Mouse (Mus musculus) naive thymus-derived CD4-positive, alpha-beta T cell, adult 2 months (primary cell): Measurements from ENCODE around the gene Adm2.

ENCODE experiments used
- DNase-seq: peaks from one replicate; pipeline ENCODE4 v3.0.0-alpha.2; 2011; ENCODE audit warnings: low read depth

The Adm2 gene

DNA sequence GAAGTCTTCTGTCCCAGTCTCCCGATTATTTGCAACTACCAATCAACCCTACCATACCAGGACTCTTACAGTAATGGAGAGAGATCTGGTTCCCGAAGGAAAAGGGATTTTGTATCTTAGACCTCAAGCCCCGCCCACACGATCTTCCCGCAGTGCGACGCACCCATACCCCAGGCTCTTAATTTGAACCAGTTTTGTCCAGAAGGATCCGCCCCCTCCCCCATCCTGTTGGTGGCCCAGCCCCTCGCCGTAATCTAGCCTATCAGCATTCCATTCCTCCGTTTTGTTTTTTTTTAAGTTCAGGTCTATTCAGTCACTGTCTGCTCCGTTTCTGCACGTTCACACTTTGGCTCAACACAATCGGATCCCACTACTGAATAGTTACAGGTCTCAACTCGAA, 33.9 kb downstream of the Adm2 start:
- peak; percentile 67 for DNase-seq

GRCm38 (mm10) chr15:89358784-89359183, 36.3 kb downstream of the Adm2 start:
- DNase-seq, result no peak

- DNase-seq, result no peak
Measured at GRCm38 (mm10) chr15:89363051-89363450, 40.5 kb downstream of the Adm2 start.

DNA sequence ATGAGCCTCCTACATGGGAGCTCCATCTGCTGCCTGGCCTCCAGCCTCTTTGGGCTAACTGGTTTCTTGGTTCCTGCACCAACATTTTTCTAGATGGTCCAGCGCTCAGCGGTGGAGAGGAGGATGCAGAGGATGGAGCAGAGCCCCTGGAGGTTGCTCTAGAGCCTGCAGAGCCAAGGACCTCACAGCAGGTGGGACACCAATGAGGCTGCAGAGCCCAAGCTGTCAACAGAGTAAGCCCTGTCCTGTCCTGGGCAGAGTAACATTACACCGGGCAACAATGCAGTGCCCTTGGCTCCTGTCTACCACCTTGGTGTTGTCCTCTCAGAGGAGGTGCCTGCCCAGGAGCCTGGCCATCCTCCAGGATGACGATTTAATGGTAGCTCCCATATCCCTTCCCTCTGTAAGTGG, 42.6 kb downstream of the Adm2 start:
- no peak for DNase-seq

DNA sequence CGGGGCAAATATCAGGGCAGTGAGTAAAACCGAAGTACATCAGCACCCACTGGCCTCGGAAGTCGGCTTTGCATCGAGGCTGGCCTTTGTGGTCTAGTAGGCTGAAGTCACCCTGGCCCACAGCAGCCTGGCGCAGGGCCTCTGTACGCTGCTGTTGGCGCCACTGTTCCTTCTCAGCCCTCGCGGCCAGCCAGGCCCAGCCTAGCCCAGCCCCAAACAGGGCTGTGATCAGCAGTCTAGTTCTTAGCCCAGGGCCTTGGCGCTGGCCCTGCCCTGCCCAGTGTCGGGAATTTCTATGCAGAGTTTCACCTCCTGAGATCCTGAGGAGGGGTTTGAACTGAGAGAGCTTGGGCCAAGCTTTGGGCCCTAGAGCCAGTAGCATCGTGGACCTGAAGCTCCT, 49.5 kb downstream of the Adm2 start:
- no peak for DNase-seq

DNA sequence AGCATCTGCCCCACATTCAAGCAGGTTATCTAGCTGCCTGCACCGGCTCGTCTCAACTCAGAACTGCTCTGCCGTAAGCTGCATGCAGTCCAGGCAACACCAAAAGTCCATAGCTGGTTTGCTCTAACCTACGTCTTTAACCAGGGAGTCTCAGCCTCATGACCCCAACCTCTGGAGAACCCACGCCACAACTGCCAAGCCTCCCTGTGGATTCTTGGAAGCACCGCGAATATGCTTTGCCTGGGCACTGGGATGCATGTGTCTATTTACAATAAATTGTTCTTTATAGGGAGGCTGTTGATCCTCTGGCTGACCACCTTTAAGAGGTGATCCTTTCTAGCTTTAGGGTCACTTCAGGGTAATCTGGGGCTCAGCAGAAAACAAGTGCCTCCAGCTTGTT, 50.0 kb downstream of the Adm2 start:
- DNase-seq, result no peak

DNA sequence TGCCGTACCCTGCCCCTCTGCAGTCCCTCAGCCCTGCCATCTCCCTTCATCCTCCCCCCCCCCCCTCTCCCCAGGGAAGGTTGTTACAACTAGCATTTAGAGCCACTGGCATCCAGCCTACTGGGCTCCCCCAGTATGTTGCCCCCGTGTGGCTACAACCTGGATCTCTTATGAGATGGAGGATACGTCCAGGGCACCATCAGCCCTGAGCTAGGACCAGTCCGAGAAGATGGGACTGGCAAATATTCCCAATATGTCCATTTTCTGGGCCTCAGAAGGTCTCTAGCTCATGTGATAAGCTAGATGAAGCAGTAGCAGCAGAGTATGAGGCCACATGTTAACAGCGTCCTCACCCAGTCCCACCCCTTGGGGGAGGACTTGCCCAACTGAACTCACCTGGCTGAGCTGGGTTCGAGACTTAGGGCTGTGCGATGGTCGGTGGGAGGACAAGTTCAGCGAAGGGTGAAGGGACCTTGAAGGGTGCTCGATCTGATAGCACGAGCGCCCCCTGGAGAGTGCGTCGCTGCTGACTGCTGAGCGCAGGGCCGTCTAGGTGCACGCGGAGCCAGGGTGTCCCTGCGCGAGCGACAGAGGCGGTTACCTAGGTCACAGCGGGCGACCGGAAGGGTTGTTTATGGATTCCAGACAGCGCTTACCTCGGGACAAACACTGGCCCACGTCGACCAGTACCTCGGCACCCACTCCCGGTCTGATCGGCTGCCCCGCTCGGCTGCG, 50.7 kb downstream of the Adm2 start:
- peak; percentile 95 for DNase-seq

- peak; percentile 93 for DNase-seq
Measured at GRCm38 (mm10) chr15:89373762-89374248, 51.3 kb downstream of the Adm2 start, which contains the start of gene Sco2. Gene Sco2 (minus strand): TSS chr15:89373846.
